Mouse (Mus musculus): Measurements from ENCODE around the gene Zfp974. TPM values are rescaled to one million over a fixed set of nuclear protein-coding genes. Genes with fewer than 3 reads are reported as not detected.
"Not testable (repeated sequence)": the region's sequence is repeated elsewhere in the genome, so short reads cannot be mapped to it uniquely, and the experiment has no call there.

Gene Zfp974
- polyA plus RNA-seq, 1 experiment from 2014 or later: 12.9 TPM

GRCm38 (mm10) chr7:27900601-27901000 is 28.7 kb downstream of the Zfp974 start:
- H3K4me2 ChIP-seq (replicated peaks; ENCODE audit: low read depth, low read length): no peak overlapping the region
- no peaks in the 10 kb centered on the region for H3K4me1 ChIP-seq (ENCODE audit: control insufficient read depth, insufficient read depth, low read length)
- no peak overlapping the region for H3K9ac ChIP-seq (replicated peaks; ENCODE audit: low read depth, low read length)
- no peak overlapping the region for H3K4me3 ChIP-seq (ENCODE audit: low read depth, low read length)
- no peaks in the 10 kb centered on the region for H3K27me3 ChIP-seq (ENCODE audit: control insufficient read depth, insufficient read depth, low read length)
- no peak for ATAC-seq (ENCODE audit: insufficient number of reproducible peaks, insufficient read depth, low FRiP score, low read depth)
- H3K36me3 ChIP-seq (ENCODE audit: control insufficient read depth, insufficient read depth, low read length): no peaks in the 10 kb centered on the region
- 91% methylated on average over 4 of the region's 4 CpGs for WGBS
- peaks cover 2% of the 10 kb centered on the region; the same call in 1 of the 2 replicates for H3K9me3 ChIP-seq (ENCODE audit: control insufficient read depth, low read depth, low read length)
- H3K27ac ChIP-seq (ENCODE audit: low read length): no peak overlapping the region

GRCm38 (mm10) chr7:27881721-27882120 is 47.5 kb downstream of the Zfp974 start:
- H3K36me3 ChIP-seq (ENCODE audit: control insufficient read depth, insufficient read depth, low read length): peaks cover 15% of the 10 kb centered on the region
- H3K27ac ChIP-seq (ENCODE audit: low read length): no peak overlapping the region
- no peak overlapping the region for H3K4me3 ChIP-seq (ENCODE audit: low read depth, low read length)
- ATAC-seq (ENCODE audit: insufficient number of reproducible peaks, insufficient read depth, low FRiP score, low read depth): no peak
- H3K27me3 ChIP-seq (ENCODE audit: control insufficient read depth, insufficient read depth, low read length): no peaks in the 10 kb centered on the region
- H3K9ac ChIP-seq (replicated peaks; ENCODE audit: low read depth, low read length): no peak overlapping the region
- H3K4me2 ChIP-seq (replicated peaks; ENCODE audit: low read depth, low read length): no peak overlapping the region
- 94% methylated on average over 4 of the region's 4 CpGs for WGBS
- peaks cover 3% of the 10 kb centered on the region; the same call in 1 of the 2 replicates for H3K9me3 ChIP-seq (ENCODE audit: control insufficient read depth, low read depth, low read length)
- no peaks in the 10 kb centered on the region for H3K4me1 ChIP-seq (ENCODE audit: control insufficient read depth, insufficient read depth, low read length)

- not testable (repeated sequence) for H3K4me3 ChIP-seq (ENCODE audit: low read depth, low read length); ATAC-seq (ENCODE audit: insufficient number of reproducible peaks, insufficient read depth, low FRiP score, low read depth); H3K4me2 ChIP-seq (replicated peaks; ENCODE audit: low read depth, low read length); H3K4me1 ChIP-seq (ENCODE audit: control insufficient read depth, insufficient read depth, low read length); H3K9me3 ChIP-seq (ENCODE audit: control insufficient read depth, low read depth, low read length); H3K9ac ChIP-seq (replicated peaks; ENCODE audit: low read depth, low read length); H3K27me3 ChIP-seq (ENCODE audit: control insufficient read depth, insufficient read depth, low read length); H3K27ac ChIP-seq (ENCODE audit: low read length)
- H3K36me3 ChIP-seq (ENCODE audit: control insufficient read depth, insufficient read depth, low read length): peaks cover 21% of the 10 kb centered on the region
- 75% methylated on average over 5 of the region's 5 CpGs for WGBS
Measured at GRCm38 (mm10) chr7:27862578-27862977, 66.7 kb downstream of the Zfp974 start.

- H3K27me3 ChIP-seq (ENCODE audit: control insufficient read depth, insufficient read depth, low read length): no peaks in the 10 kb centered on the region
- peaks cover 6% of the 10 kb centered on the region; the same call in 1 of the 2 replicates for H3K4me1 ChIP-seq (ENCODE audit: control insufficient read depth, insufficient read depth, low read length)
- H3K9ac ChIP-seq (replicated peaks; ENCODE audit: low read depth, low read length): peak overlapping the region; percentile 51
- peak overlapping the region; percentile 69 for H3K4me2 ChIP-seq (replicated peaks; ENCODE audit: low read depth, low read length)
- peaks cover 13% of the 10 kb centered on the region for H3K36me3 ChIP-seq (ENCODE audit: control insufficient read depth, insufficient read depth, low read length)
- peak; percentile 93 for ATAC-seq (ENCODE audit: insufficient number of reproducible peaks, insufficient read depth, low FRiP score, low read depth)
- H3K4me3 ChIP-seq (ENCODE audit: low read depth, low read length): peak overlapping the region; percentile 44
- no peaks in the 10 kb centered on the region for H3K9me3 ChIP-seq (ENCODE audit: control insufficient read depth, low read depth, low read length)
- under 1% methylated on average over 22 of the region's 22 CpGs for WGBS
- H3K27ac ChIP-seq (ENCODE audit: low read length): peak overlapping the region; percentile 80
Measured at GRCm38 (mm10) chr7:27860396-27861235, 68.6 kb downstream of the Zfp974 start.

DNA sequence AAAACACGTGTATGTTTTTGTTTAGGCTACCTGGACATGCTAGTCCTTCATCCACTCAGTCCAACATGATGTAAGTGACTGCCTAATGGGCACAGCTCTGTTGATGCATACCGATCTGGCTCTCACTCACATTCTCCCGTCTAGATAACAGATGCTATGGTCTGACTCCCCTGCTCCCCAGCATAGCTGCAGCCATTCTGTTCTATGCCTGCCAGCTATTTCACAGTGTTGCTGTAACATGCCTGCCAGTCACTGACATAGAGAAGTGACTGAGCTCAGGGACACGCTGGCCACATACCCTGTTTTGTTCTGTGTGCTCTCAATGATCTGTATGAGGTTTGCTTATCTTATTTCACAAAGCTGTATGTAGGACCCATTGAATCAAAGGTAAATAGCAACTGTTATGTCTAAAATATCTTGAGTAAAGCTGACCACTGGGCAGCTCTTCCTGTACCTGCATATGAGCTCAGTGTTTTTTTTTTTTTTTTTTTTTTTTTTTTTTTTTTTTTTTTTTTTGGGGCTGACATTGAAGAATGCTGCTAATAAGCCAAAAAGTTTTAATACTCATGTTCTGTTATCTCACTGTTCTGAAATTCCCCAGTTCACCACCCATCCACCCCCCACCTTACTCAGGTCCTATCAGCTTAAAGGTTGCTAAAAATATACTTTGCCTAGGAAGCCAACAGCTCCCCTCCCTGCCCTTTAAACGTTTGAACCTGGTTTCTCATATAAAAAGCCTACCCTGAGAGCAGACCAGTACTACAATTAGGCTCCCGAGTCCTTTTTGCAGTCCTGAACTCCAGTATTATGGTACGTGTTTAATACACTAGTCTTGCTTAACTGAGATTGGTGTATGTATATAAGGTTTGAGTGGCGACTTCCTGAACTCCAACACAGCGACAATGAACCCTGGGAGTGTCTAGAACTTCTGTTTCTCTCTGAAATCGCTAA is 69.7 kb downstream of the Zfp974 start:
- peaks cover 10% of the 10 kb centered on the region for H3K36me3 ChIP-seq (ENCODE audit: control insufficient read depth, insufficient read depth, low read length)
- peak; percentile 39 for ATAC-seq (ENCODE audit: insufficient number of reproducible peaks, insufficient read depth, low FRiP score, low read depth)
- no peaks in the 10 kb centered on the region for H3K9me3 ChIP-seq (ENCODE audit: control insufficient read depth, low read depth, low read length)
- peaks cover 6% of the 10 kb centered on the region; the same call in 1 of the 2 replicates for H3K4me1 ChIP-seq (ENCODE audit: control insufficient read depth, insufficient read depth, low read length)
- WGBS: 19% methylated on average over 10 of the region's 10 CpGs
- peak overlapping the region; percentile 44 for H3K4me3 ChIP-seq (ENCODE audit: low read depth, low read length)
- peak overlapping the region; percentile 80; the same call in 1 of the 2 replicates for H3K27ac ChIP-seq (ENCODE audit: low read length)
- peak overlapping the region; percentile 69 for H3K4me2 ChIP-seq (replicated peaks; ENCODE audit: low read depth, low read length)
- H3K27me3 ChIP-seq (ENCODE audit: control insufficient read depth, insufficient read depth, low read length): no peaks in the 10 kb centered on the region
- peak overlapping the region; percentile 51 for H3K9ac ChIP-seq (replicated peaks; ENCODE audit: low read depth, low read length)

Other genes with a start within 250 kb of the Zfp974 start
- gene Zfp607b, start 240.1 kb downstream of the Zfp974 start, polyA plus RNA-seq (2014; fragmentation: Nextera tagmentation; extraction: Ambion mirVana): 2.9 and 3.3 TPM in 2 replicates
- 36.9 and 37.2 TPM in 2 replicates for gene Zfp60, start 198.1 kb downstream of the Zfp974 start, polyA plus RNA-seq (2014; fragmentation: Nextera tagmentation; extraction: Ambion mirVana)
- 2.2 and 2.5 TPM in 2 replicates for gene Zfp626, start 122.3 kb downstream of the Zfp974 start, polyA plus RNA-seq (2014; fragmentation: Nextera tagmentation; extraction: Ambion mirVana)
- 9.5 and 9.6 TPM in 2 replicates for gene Zfp59, start 90.9 kb downstream of the Zfp974 start, polyA plus RNA-seq (2014; fragmentation: Nextera tagmentation; extraction: Ambion mirVana)
- gene Zfp607a, start 71.9 kb downstream of the Zfp974 start, polyA plus RNA-seq (2014; fragmentation: Nextera tagmentation; extraction: Ambion mirVana): 5.5 and 6.0 TPM in 2 replicates
- 22.5 and 25.1 TPM in 2 replicates for gene Zfp780b, start 49.7 kb upstream of the Zfp974 start, polyA plus RNA-seq (2014; fragmentation: Nextera tagmentation; extraction: Ambion mirVana)
- gene Zfp850, start 84.7 kb upstream of the Zfp974 start, polyA plus RNA-seq (2014; fragmentation: Nextera tagmentation; extraction: Ambion mirVana): 4.6 and 5.0 TPM in 2 replicates
- gene Psmc4, start 120.6 kb upstream of the Zfp974 start, polyA plus RNA-seq (2014; fragmentation: Nextera tagmentation; extraction: Ambion mirVana): 276 and 283 TPM in 2 replicates
- gene Fcgbp, start 141.8 kb upstream of the Zfp974 start, polyA plus RNA-seq (2014; fragmentation: Nextera tagmentation; extraction: Ambion mirVana): 14.4 and 19.0 TPM in 2 replicates
- 0.07 TPM in 1 of 2 replicates, not detected in the other for gene 9530053A07Rik, start 200.0 kb upstream of the Zfp974 start, polyA plus RNA-seq (2014; fragmentation: Nextera tagmentation; extraction: Ambion mirVana)
- 41.8 and 48.2 TPM in 2 replicates for gene Fbl, start 240.2 kb upstream of the Zfp974 start, polyA plus RNA-seq (2014; fragmentation: Nextera tagmentation; extraction: Ambion mirVana)

Measured in stomach, embryonic 14.5 days (tissue).